Mouse (Mus musculus) hematopoietic stem cell, adult 5-6 weeks (primary cell): ENCODE results near the gene Lrrc58. TPM values are rescaled to one million over a fixed set of nuclear protein-coding genes. Genes with fewer than 3 reads are reported as not detected.

Experiments
- ATAC-seq, 2 experiments: fragments of 125-278 bp in 1 of 2; replicated peaks in 1 of 2; 2 replicates each; pipeline ENCODE4 v1.8.0; 2016 to 2017; ENCODE audit warnings: inconsistent platforms in 2 of 2, mild to moderate bottlenecking in 2 of 2, moderate number of reproducible peaks in 2 of 2, low read depth in 1 of 2, moderate TSS enrichment in 1 of 2; ENCODE audit not compliant: low FRiP score in 2 of 2, poor library complexity in 2 of 2, severe bottlenecking in 2 of 2, insufficient read depth in 1 of 2, low TSS enrichment in 1 of 2
- total RNA-seq: library from RNA; stranded (forward); fragments of 172-1452, 232-1000 nt; gene quantifications from 2 replicates; pipeline ENCODE4 v1.2.3, GENCODE M21; 2017

Gene Lrrc58
- total RNA-seq, 1 experiment from 2014 or later: 56.4 TPM

DNA sequence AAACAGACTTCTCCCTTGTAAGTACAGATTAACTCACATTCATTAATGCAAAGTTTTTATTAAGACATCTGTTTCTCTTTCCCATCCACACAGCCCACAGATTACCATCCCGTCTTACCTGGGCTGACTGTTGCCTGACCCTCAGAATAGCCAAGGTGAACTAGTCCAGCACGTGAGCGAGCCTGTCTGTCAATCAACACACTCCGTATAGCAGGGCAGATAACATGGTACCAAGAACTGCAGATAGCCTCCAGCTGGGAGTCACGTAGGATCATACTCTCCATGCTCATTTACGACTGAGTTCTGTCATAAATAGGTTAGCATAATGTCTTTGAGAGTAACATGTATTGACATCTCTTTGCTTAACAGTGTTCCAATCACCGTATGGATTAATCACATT lies 7.2 kb upstream of the Lrrc58 start, which contains the start of gene Gm36028:
Gene Gm36028 (minus strand): TSS at position 118 of the 400 bp plus-strand sequence.
- no peak for ATAC-seq

DNA sequence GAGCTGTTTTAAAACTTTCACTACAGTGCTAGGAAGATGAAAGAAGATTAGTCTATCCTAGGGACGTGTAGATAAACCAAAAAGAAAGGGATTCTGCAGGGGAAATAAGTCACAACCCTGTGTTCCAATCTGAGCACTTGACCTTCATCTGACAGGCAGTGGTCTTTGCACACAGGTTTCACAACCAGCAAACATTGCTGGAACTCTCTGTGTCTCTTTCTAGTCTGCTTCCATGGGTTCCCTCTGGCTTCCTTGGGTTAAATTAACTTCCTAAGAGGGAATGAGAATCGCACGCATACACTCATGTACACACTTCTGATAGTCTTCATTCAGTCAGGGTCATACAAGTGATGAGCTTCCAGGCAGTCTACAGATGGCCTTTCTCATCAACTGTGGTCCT lies 4.3 kb upstream of the Lrrc58 start:
- ATAC-seq: no peak

DNA sequence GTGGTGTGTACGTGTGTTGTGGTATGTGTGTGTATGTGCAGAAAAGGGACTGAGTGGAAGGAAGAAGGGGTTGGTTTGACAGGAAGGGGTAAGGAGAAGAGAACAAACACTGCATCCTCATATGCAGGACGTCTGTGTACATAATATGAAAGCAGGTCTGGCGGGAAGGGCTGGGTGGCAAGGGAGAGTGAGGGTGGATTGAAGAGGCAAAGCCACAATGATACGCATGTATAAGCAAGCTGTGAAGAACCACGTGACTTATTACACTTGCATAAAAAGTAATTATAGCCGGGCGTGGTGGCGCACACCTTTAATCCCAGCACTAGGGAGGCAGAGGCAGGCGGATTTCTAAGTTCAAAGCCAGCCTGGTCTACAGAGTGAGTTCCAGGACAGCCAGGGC lies 2.3 kb upstream of the Lrrc58 start:
- no peak for ATAC-seq

DNA sequence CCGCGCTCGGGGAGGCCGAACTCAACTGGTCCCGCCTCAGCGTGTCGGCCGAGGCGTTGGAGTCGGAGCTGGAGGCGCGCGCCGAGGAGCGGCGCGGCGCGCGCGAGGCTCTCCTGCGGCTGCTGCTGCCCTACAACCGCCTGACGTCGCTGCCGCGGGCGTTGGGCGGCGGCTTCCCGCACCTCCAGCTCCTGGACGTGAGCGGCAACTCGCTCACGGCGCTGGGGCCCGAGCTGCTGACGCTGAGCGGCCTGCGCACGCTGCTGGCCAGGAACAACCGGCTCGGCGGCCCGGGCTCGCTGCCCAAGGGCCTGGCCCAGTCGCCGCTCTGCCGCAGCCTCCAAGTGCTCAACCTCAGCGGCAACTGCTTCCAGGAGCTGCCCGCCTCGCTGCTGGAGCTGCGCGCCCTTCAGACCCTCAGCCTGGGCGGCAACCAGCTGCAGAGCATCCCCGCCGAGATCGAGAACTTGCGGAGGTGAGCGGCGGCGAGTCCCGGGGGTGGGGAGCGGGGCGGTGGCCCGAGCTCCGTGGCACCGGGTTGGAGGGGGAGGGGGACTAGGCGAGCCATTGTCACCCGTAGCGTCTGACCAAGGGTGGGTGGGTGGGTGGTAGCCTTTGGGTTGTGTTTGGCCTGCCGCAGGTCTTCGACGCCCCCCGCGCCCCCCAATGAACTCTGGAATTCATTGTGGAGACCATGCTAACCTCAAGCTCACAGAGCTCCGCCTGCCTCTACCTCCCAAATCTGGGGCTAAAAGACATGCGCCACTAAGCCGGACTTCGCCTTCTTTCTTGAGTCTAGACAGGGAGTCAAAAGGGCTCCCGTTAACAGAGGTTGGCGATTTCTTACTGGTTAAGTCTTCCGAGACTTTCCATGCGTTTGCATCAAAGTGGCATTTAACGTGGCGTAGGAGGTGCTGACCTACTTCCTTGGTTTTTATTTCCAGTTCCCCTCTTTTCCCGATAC lies 599 bp downstream of the Lrrc58 start:
- ATAC-seq: peak in 1 of 2 experiments; percentile 23; a peak in 2 of 4 replicates

DNA sequence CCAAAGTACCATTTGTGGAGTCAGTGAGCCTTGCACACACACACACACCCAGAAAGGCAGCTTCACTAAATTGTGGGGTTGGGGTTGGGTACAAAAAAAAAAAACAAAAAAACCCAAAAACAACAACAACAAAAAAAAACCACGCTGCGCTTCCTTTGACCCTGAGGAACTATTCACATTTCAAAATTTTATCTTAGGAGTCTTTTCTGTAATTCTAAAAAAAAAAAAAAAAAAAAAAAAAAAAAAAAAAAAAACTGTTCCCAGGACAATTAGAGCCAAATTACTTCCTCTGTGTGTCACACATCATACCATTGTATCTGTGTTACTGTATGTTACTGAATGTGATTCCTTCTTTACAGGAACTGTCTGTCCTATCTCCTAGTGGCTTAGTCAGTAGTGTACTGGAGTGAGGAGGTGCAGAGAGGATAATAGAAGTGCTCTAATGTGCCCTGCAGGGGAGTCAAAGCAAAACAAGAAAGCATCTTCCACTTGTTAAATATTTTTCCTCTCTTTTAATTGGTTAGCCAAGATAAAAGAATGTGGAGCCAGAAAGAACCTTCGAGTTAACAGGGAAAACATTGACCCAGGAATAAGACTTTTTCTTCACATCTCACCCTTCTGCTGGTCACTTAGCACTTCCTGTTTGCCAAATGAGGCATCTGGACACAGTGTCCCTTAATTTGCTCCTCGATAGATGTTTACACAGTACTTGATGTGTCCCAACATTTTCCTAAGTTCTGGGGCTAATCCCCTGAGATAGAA lies 1.5 kb downstream of the Lrrc58 start:
- ATAC-seq: no peak; a peak in 1 of 4 replicates

DNA sequence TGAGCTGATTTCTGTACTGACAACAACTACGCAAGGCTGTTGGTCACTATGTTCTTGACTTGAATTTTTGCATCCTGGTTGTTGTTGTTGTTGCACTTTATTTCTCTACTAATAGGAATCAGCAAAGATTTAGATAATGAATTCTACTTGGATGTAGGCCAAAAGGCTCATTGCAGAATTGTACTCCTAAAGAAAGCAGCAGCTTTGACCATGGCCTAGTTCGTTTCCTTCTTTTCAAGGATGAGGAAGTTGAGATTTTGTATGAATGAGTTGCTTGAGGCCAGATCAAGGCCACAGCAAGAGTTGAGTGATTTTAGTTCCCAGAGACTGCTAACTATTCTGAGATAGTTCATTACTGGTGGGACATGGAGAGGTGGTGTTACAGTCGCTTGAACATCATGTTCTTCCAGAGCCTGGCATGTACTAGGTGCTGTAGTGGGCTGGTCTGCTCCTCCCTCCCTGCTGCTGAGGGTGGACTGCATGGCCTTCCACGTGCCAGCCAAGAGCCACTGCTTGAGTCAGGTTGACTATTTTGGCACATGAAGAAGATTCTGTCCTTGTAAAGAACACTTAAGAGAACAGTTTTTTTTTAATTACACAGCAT lies 3.0 kb downstream of the Lrrc58 start:
- ATAC-seq: no peak

DNA sequence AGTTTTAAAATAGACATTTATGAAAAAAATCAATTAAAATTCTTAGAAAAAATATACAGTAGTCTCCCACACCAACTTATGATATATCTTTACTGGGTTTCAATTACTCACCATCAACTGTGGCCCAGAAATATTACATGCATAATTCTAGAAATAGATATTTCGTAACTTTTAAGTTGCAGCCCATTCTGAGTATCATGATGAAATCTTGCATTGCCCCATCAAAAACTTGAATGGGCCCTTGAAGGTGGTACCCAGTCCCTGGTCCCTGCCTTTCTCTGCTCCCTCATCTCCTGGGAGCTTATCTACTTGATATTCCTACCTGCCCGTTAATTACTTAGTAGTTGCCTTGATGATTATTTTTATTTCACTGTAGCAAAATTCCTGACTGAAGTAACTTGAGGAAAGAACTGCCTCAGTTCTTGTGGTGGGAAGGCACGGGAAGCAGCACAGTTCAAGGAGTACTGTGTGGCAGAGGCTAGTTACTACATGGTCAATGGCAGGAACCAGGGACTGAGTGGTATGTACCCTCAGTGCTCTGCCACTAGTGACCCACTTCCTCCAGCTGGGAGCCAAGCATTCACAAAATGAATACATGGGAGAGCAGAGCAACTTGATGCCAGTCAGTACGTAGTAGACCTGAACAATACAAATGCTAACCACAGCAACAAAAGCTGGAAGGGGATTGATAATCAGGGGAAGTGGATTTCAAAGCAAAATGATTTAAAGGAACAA lies 6.5 kb downstream of the Lrrc58 start:
- ATAC-seq: peak in 1 of 2 experiments; percentile 26; a peak in 1 of 4 replicates

DNA sequence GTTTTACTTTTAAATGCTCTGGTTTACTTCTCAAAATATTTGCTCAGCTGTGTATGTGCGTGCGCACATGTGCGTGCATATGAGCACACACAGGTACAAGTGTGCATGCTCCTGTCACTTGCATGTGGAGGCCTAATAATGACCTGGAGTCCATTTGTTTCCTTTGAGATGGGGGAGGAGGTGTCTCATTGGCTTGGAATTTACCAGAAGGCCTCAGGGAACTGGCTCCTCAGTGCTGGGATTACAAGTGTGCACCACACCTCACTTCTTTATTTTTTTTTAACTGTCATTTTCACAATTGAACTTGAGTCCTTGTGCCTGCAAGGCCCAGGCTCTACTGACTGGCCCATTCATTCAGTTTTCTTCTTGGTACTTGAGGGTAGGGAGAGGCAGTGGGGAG lies 9.2 kb downstream of the Lrrc58 start:
- no peak for ATAC-seq

DNA sequence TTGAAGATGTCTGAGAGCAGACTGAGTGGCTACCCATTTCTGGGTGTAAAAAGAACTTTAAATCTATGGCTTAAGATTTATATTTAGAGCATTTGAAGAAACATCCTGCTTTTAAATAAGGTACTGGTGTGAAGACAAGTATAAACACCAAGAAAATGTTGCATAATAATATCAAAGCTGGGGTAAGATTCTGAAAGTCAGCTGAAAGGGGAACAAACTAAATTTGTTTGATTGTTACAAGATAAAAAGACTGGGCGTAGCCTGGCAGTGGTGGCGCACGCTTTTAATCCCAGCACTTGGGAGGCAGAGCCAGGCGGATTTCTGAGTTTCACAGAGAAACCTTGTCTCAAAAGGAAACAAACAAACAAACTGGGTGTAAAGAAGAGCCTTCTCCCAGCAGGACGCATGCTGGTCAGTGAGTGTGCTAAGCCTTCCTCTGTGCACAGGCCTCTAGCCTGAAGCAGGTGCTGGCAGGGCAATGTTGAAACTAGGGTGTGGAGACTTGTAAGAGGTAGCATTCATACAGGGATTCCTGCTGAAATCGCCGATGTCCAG lies 10.8 kb downstream of the Lrrc58 start:
- ATAC-seq: no peak

DNA sequence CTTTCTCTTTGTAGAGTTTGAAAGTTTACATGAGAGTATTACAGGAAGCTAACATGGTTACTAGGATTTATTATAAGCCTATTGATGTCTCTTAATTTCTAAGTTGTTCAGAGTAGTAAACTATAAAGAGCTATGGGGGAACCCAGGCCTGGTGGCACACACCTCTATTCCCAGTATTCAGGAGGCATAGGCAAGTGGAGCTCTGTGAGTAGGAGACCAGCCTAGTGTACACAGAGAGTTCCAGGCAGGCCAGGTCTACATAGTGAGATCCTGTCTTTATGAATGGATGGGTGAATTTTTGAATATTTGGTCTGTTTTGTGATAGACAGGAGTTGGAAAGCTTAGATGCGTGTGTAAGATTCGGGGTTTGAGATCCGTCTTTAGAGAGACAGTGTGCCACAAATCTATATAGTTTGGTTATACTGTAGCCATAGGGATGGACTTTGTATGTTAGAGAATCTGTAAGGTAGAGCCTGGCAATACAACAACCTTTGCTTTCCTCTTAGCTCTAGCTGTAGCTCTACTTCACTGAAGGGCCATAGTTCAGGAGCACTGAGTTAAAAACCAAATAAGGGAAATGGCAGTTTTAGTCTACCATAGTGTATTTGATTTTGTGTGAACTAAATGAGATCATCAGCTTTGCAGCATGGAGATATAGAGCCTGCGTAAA lies 11.7 kb downstream of the Lrrc58 start:
- no peak for ATAC-seq

DNA sequence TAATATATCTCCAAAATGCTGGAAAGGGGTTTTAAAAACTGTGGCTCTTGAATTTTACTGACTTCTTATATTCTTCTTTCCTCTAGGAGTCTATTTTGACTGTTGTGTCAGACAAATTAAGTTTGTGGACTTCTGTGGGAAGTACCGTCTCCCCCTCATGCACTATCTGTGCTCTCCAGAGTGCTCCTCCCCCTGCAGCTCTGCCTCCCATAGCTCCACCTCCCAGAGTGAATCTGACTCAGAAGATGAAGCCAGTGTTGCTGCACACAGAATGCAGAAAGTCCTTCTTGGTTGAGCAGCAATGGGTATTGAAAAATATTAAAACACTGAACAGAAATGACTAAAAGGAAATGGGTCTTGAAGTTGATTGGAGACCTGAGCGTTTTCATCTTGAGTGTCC lies 13.0 kb downstream of the Lrrc58 start:
- no peak for ATAC-seq

DNA sequence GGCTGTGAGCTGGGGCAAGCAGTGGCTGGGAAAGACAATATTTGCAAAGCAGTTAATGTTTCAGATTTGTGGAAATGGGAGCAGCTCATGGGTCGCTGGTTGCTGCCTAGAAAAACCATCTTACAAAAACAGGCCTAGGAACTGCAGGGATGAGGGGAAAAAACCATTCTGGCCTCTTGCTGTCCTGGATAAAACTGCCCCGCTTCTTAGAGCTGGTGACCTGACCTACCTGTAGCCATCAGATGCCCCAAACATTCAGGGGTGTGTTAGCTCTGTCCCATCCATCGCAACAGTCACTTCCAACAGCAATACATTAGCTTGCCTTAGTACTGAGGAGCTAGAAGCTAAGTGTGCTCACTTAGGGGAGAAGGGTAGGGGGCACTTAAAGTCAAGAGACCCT lies 20.8 kb downstream of the Lrrc58 start:
- ATAC-seq: no peak

DNA sequence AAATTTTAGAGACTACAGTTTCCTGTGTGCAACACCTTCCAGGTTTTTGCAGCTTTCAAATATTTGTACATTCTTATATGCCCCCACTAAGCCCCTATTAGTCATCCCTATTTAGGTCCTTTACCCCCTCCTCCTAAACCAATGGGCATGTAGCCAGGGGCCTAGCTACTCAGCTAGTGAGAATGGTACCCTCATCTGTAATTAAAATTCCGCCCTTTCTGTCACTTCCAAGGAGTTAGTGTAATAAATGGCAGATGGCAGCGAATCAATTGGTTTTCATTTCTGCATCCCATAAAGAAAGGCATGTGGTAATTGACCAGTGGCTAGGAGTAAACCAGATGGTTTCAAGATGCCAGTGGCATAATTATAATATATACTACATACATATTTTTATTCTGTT lies 24.5 kb downstream of the Lrrc58 start:
- ATAC-seq: no peak

DNA sequence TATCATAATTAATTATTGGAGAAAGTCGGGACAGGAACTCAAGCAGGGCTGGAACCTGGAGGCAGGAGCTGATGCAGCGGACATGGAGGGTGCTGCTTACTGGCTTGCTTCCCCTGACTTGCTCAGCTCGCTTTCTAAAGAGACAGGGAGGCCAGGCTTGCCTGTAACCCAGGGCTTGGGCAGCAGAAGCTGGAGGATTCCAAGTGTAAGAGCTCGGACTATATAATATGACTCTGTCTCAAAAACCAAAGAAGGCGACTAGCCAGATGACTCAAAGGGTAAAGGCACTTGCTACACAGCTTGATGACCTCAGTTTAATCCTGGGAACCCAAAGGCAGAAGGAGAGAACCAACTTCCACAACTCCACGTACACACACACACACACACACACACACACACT lies 25.2 kb downstream of the Lrrc58 start:
- no peak for ATAC-seq

DNA sequence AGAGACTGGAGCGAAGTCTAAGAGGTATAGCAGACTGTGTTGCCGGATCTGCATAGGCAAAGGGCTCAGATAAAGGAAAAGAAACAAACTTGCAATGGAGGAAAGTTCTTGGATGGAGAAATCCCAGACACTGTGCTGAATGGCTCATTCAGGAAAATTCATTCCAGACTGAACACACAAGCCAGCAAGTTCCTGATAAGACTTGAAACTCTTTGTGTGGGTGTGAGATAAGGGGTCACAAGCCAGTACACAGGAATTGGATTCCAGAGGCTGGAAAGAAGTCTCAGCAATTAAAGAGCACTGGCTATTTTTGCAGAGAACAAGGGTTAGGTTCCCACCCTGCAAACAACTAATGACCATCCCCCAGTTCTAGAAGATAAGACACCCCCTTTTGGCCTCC lies 25.8 kb downstream of the Lrrc58 start:
- ATAC-seq: no peak

DNA sequence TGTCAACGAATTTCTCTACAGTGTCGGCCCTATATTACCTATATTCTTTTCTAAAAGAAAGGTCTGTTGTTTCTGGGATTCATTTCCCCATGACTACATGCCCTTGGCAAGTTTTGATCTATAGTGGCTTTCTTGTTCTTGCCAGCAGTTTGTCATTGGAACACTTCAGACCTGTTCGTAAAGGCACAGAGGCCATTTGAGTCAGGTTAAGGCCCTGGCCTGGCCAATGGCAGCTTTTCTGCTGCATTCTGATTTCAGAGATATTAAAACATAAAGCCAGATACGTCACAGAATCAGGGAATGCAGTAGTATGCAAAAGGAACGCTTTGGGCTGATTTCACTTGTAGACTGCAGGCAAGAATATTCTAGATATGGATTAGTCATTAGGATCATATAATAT lies 30.6 kb downstream of the Lrrc58 start:
- ATAC-seq: no peak

DNA sequence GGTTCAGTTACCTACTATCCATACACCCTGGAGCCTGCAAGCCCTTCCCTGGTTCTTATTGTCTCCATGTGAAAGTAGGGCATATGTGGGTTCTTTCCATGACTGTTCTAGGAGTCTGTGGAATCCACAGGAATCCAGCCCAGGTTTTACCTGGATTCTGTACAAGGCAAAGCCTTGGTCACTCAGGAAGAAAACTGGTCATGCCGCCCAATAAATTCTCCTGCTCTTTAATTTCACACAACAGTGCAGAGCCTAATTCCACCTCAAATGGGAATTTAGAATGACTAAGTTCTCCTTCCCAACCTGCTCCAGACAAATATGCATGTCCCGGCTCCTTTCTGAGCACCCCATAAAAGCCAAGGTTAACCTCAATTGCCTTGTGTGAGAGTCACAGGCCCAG lies 31.2 kb downstream of the Lrrc58 start:
- ATAC-seq: no peak
